Mouse (Mus musculus): ENCODE results near the gene Fam171a2. TPM values are rescaled to one million over a fixed set of nuclear protein-coding genes. Genes with fewer than 3 reads are reported as not detected.

Fam171a2 gene
- polyA plus RNA-seq, 1 experiment = 5.4 TPM

DNA sequence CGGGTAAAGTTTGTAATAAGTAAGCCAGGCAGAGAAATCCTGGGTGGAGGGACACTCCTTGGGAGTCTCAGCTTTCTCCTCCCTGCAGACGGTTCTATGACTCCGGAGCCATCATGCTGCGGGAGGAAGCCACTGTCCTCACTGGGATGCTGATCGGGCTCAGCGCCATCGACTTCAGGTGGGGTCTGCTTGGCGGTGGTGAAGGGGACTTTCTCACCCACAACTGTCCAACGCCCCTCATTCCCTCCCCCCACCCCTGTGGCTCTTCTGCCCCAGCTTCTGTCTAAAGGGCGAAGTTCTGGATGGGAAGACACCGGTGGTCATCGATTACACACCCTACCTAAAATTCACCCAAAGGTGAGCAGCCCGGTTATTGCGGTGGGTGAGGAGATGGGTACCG is 48.4 kb downstream of the Fam171a2 start:
- peaks cover 8% of the 10 kb centered on the region; the same call in 1 of the 2 replicates for H3K27me3 ChIP-seq (ENCODE audit: control insufficient read depth, insufficient read depth, low read length)
- no peak for TF ChIP-seq POLR2A (IDR thresholded peaks at IDR 0.05; ENCODE audit: low read depth, low read length)

DNA sequence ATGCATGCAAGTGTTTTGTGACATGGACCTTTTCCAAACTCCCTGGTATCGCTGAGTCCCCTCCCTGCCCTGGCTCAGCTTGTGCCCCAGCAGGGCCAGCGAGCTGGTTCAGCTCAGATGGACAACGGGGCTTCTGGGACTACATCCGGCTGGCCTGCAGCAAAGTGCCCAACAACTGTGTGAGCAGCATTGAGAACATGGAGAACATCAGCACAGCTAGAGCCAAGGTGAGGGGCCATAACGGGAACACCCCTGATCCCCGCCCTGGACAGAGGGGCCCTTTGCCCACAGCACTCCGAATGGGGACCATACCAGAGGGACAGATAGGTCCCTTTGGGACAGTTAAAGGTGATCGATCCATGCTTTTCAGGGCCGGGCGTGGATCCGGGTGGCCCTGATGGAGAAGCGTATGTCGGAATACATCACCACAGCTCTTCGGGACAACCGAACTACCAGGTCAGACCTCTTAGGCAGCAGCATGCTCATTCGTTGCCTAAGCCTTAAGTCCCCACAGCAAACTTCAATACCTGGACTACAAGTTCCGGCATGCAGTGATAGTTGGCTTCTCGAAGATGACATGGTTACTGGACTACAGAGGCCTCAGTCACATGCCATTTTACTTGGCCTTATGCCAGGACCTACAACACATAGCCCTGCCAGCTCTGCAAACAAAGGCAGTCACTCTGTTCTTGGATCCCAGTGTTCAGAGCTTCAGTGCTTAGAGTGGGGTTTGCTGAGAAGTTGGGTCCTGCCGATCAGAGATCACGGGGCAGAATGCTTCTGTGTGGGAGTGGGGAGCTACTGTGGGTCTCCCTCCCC is 49.3 kb downstream of the Fam171a2 start:
- no peak for TF ChIP-seq CTCF (IDR thresholded peaks at IDR 0.05; ENCODE audit: extremely low read depth, insufficient read length, insufficient replicate concordance, low read depth, low read length)
- TF ChIP-seq POLR2A (IDR thresholded peaks at IDR 0.05; ENCODE audit: low read depth, low read length) = no peak

More for the DNA sequence above, 48.4 kb downstream of the Fam171a2 start:
- peak overlapping the region; percentile 34 for H3K4me3 ChIP-seq (ENCODE audit: low read depth, low read length)
- 14% methylated on average over 15 of the region's 15 CpGs for WGBS
- H3K4me1 ChIP-seq (ENCODE audit: control insufficient read depth, insufficient read depth, insufficient read length, low read length) = peaks cover 11% of the 10 kb centered on the region
- H3K27ac ChIP-seq (ENCODE audit: insufficient read depth, low read depth, low read length) = no peak overlapping the region
- peaks cover 21% of the 10 kb centered on the region for H3K36me3 ChIP-seq (ENCODE audit: control insufficient read depth, insufficient read depth, low read length)

DNA sequence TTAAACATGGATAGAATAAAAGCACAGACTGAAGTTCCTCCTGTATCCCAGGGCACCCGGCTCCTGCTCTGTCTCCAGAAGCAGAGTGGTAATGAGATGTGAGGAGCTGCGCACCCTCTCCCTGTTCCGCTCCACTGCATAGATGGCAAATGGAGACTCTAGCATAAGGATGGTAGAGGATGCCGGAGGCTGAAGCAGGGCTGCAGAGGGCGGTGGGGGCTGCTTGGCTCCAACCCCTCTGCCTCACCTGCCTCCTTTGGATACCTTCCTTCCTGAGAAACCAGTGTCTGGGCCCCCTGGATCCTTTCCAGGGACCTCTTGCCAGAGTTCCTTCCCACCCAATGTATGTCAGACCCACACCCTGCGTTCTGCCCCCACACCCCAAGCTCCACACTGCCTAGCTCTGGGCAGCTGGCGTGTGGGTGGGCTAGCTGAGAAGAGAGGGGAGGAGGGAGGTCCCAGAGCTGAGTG is 50.8 kb downstream of the Fam171a2 start:
- no peak overlapping the region for H3K4me3 ChIP-seq (ENCODE audit: low read depth, low read length)
- H3K36me3 ChIP-seq (ENCODE audit: control insufficient read depth, insufficient read depth, low read length) = no peaks in the 10 kb centered on the region
- peaks cover 8% of the 10 kb centered on the region; the same call in 1 of the 2 replicates for H3K27me3 ChIP-seq (ENCODE audit: control insufficient read depth, insufficient read depth, low read length)
- no peak for TF ChIP-seq POLR2A (IDR thresholded peaks at IDR 0.05; ENCODE audit: low read depth, low read length)
- H3K4me1 ChIP-seq (ENCODE audit: control insufficient read depth, insufficient read depth, insufficient read length, low read length) = peaks cover 21% of the 10 kb centered on the region
- WGBS = 82% methylated on average over 7 of the region's 7 CpGs
- no peak overlapping the region for H3K27ac ChIP-seq (ENCODE audit: insufficient read depth, low read depth, low read length)

More for the DNA sequence above, 49.3 kb downstream of the Fam171a2 start:
- Histone ChIP-seq H3K4me1 (ENCODE audit: control insufficient read depth, insufficient read depth, insufficient read length, low read length) (peaks cover 16% of the 10 kb centered on the region), H3K27ac (ENCODE audit: insufficient read depth, low read depth, low read length) (no peak overlapping the region), H3K36me3 (ENCODE audit: control insufficient read depth, insufficient read depth, low read length) (peaks cover 12% of the 10 kb centered on the region), H3K4me3 (ENCODE audit: low read depth, low read length) (no peak overlapping the region), H3K27me3 (ENCODE audit: control insufficient read depth, insufficient read depth, low read length) (peaks cover 8% of the 10 kb centered on the region; the same call in 1 of the 2 replicates)
- 63% methylated on average over 20 of the region's 20 CpGs for WGBS

DNA sequence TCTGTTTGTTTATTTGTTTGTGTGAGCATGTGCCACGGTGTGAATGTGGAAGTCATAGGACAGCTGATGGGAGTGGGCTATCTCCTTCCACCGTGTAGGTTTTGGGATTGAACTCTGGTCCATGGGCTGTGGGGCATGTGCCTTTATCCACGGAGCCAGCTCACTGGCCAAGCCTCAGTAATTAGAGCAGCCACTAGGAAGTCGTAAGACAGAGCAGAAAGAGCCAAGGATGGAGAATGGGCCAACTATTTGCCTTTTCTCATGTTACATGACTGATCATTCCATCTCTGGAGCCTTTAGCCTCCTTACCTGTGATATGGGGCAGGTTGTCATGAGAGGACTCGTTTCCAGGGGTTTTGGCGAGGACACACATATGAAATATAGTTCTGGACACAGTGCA is 51.2 kb downstream of the Fam171a2 start:
- Histone ChIP-seq H3K36me3 (ENCODE audit: control insufficient read depth, insufficient read depth, low read length) (no peaks in the 10 kb centered on the region), H3K27ac (ENCODE audit: insufficient read depth, low read depth, low read length) (no peak overlapping the region), H3K4me3 (ENCODE audit: low read depth, low read length) (no peak overlapping the region), H3K27me3 (ENCODE audit: control insufficient read depth, insufficient read depth, low read length) (peaks cover 8% of the 10 kb centered on the region; the same call in 1 of the 2 replicates), H3K4me1 (ENCODE audit: control insufficient read depth, insufficient read depth, insufficient read length, low read length) (peaks cover 21% of the 10 kb centered on the region)
- TF ChIP-seq CTCF (IDR thresholded peaks at IDR 0.05; ENCODE audit: extremely low read depth, insufficient read length, insufficient replicate concordance, low read depth, low read length) (no peak), POLR2A (IDR thresholded peaks at IDR 0.05; ENCODE audit: low read depth, low read length) (no peak)
- WGBS = 51% methylated on average over 6 of the region's 6 CpGs

DNA sequence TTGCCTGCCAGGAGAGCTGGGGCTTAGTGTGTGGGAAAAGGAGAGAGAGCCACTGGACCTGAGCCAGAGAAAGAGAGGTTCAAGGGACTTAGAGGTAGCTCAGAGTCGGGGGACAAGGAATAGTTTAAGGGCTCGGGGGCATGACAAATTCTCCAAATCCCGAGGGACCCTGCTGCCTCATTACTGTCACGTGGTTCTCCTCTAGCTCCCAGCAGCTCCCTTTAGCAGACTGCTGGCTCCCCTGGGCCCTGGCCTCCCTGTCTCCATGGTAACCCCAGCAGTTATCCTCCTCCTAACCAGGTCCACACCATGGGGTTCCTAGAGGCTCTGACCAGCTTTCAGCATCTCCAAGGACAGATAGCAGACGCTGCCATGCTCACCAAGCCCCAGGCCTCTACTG is 52.2 kb downstream of the Fam171a2 start:
- TF ChIP-seq CTCF (IDR thresholded peaks at IDR 0.05; ENCODE audit: extremely low read depth, insufficient read length, insufficient replicate concordance, low read depth, low read length) = no peak
- peaks cover 8% of the 10 kb centered on the region; the same call in 1 of the 2 replicates for H3K27me3 ChIP-seq (ENCODE audit: control insufficient read depth, insufficient read depth, low read length)
- H3K36me3 ChIP-seq (ENCODE audit: control insufficient read depth, insufficient read depth, low read length) = no peaks in the 10 kb centered on the region
- 37% methylated on average over 5 of the region's 5 CpGs for WGBS
- peaks cover 21% of the 10 kb centered on the region for H3K4me1 ChIP-seq (ENCODE audit: control insufficient read depth, insufficient read depth, insufficient read length, low read length)
- H3K4me3 ChIP-seq (ENCODE audit: low read depth, low read length) = no peak overlapping the region
- H3K27ac ChIP-seq (ENCODE audit: insufficient read depth, low read depth, low read length) = no peak overlapping the region

DNA sequence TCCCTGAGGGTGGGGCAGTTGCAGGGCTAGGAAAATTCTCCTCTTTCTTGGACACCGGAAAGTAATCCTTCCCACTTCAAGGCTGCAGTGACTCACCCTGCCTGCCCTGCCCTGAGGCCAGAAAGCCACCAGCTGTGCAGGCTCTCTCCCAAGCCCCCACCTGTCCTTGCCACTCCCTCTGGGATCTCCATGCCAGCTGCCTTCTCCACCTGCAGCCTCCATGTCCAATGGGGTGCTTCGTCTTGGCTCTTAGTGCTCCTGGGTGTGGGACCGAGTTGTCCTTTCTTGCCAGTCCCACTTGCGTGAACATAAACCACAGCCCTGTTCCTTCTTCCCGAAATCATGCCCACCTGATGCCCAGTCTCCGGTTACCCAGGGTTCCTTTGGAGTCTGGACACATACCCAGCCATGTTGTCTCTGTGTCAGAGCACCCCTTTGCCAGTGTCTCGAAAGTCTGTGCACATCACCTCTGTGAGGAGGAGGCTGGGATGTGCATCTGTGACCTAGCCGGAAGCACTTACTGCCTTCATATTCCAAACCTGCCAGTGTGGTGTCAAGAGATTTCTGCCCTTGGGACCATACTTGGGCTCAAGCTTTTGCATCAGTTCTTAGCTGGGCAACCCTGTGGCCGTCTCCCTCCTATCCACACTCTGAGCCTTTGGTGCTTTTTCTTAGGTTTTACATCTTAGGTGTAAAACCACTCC is 52.9 kb downstream of the Fam171a2 start:
- Histone ChIP-seq H3K27ac (ENCODE audit: insufficient read depth, low read depth, low read length) (no peak overlapping the region), H3K4me3 (ENCODE audit: low read depth, low read length) (no peak overlapping the region), H3K27me3 (ENCODE audit: control insufficient read depth, insufficient read depth, low read length) (0 out of 2 replicates have a peak, but pooled peaks cover 4% of the 10 kb centered on the region), H3K36me3 (ENCODE audit: control insufficient read depth, insufficient read depth, low read length) (no peaks in the 10 kb centered on the region), H3K4me1 (ENCODE audit: control insufficient read depth, insufficient read depth, insufficient read length, low read length) (peaks cover 19% of the 10 kb centered on the region)
- TF ChIP-seq POLR2A (IDR thresholded peaks at IDR 0.05; ENCODE audit: low read depth, low read length) (no peak), CTCF (IDR thresholded peaks at IDR 0.05; ENCODE audit: extremely low read depth, insufficient read length, insufficient replicate concordance, low read depth, low read length) (no peak)
- 43% methylated on average over 9 of the region's 9 CpGs for WGBS

DNA sequence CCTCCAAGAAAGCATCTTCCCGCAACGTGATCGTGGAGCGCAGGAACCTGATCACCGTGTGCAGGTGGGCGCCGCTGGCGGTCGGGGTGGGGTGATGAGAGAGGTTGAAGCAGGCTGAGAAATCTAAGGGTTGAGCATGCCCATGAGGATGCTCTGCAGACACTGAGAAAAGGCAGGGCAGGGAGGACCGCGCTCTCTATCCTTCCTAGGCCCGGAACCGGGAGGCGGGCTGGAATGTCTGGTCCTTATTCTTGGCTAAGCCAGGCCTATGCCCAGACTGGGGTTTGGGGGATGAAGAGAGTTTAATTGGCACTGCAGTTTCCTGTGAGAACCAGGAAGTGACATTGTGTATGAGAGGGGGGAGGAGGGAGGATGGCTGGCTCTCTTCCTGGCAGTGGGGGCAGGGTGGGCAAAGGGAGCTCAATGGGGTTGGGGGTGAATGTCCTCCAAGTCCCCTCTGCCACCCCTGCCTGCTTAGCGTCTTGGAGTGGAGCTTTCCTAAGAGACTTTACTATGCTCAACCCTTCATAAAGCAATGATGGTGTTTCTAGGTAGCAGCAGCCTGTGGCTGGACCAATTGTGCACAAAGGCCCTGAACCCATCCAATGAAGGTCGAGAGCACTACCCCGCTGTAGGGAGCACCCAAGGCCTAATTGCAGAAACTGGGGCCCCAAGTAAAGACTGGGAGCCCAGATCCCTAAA is 53.6 kb downstream of the Fam171a2 start:
- TF ChIP-seq CTCF (IDR thresholded peaks at IDR 0.05; ENCODE audit: extremely low read depth, insufficient read length, insufficient replicate concordance, low read depth, low read length) (no peak), POLR2A (IDR thresholded peaks at IDR 0.05; ENCODE audit: low read depth, low read length) (no peak)
- peak overlapping the region; percentile 50 for H3K4me3 ChIP-seq (ENCODE audit: low read depth, low read length)
- H3K36me3 ChIP-seq (ENCODE audit: control insufficient read depth, insufficient read depth, low read length) = no peaks in the 10 kb centered on the region
- 7% methylated on average over 17 of the region's 17 CpGs for WGBS
- H3K4me1 ChIP-seq (ENCODE audit: control insufficient read depth, insufficient read depth, insufficient read length, low read length) = peaks cover 13% of the 10 kb centered on the region
- no peak overlapping the region for H3K27ac ChIP-seq (ENCODE audit: insufficient read depth, low read depth, low read length)
- no peaks in the 10 kb centered on the region for H3K27me3 ChIP-seq (ENCODE audit: control insufficient read depth, insufficient read depth, low read length)

Data from small intestine, adult 2 months (tissue).